Mouse (Mus musculus): ENCODE measurements around the gene Oas1g.

DNA sequence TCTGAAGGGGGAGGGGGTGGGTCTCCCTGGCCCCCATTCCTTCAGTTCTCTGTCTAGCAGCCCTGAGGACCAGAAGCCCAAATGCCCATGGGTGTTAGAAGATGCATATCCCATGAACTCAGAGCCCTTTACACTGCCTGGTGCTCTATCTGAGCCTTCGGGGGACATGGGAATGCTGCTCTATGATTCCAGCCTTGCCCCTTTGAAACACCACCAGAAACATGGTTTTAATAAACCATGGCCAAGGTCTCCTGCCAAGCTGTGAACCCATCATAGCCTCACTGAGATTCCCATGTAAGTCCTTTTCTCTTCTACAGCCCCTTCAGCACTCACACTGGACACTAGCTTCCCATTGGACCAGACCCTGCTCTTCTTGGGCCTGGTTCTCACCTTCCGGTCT is 2.6 kb upstream of the Oas1g start:
- TF ChIP-seq CTCF (IDR thresholded peaks at IDR 0.05; ENCODE audit: control insufficient read depth, insufficient read depth, insufficient replicate concordance, low read depth, low read length): no peak
- TF ChIP-seq POLR2A (IDR thresholded peaks at IDR 0.05; ENCODE audit: control insufficient read depth, low read depth, low read length): no peak

All from testis, adult 2 months (tissue).